Mouse (Mus musculus) MEL-GATA-1-ER (cell line): Measurements from ENCODE around the gene Snd1.

ENCODE experiments used
- DNase-seq: peaks from one replicate; pipeline ENCODE4 v3.0.0-alpha.2; 2012; ENCODE audit warnings: low read depth; ENCODE audit errors: extremely low read depth

Snd1 gene

GRCm38 (mm10) chr6:28697214-28697613, 222.3 kb downstream of the Snd1 start:
- DNase-seq: no peak

- DNase-seq: peak; percentile 17
Measured at GRCm38 (mm10) chr6:28704612-28705011, 229.7 kb downstream of the Snd1 start.

- DNase-seq: no peak
Measured at GRCm38 (mm10) chr6:28705384-28706107, 230.6 kb downstream of the Snd1 start.

- no peak for DNase-seq
Measured at GRCm38 (mm10) chr6:28706108-28706975, 231.4 kb downstream of the Snd1 start.

GRCm38 (mm10) chr6:28706976-28707592, 232.1 kb downstream of the Snd1 start:
- no peak for DNase-seq

- no peak for DNase-seq
Measured at GRCm38 (mm10) chr6:28710035-28710434, 235.1 kb downstream of the Snd1 start.

GRCm38 (mm10) chr6:28717203-28717844, 242.4 kb downstream of the Snd1 start:
- DNase-seq: peak; percentile 30

GRCm38 (mm10) chr6:28717845-28718237, 242.9 kb downstream of the Snd1 start:
- DNase-seq: no peak

GRCm38 (mm10) chr6:28720391-28721171, 245.6 kb downstream of the Snd1 start:
- DNase-seq: no peak

GRCm38 (mm10) chr6:28723059-28723458, 248.1 kb downstream of the Snd1 start:
- peak; percentile 71 for DNase-seq

- no peak for DNase-seq
Measured at GRCm38 (mm10) chr6:28724776-28725175, 249.8 kb downstream of the Snd1 start.

GRCm38 (mm10) chr6:28729236-28729635, 254.3 kb downstream of the Snd1 start:
- no peak for DNase-seq

GRCm38 (mm10) chr6:28729649-28730048, 254.7 kb downstream of the Snd1 start:
- no peak for DNase-seq

- DNase-seq: no peak
Measured at GRCm38 (mm10) chr6:28731246-28731645, 256.3 kb downstream of the Snd1 start.

GRCm38 (mm10) chr6:28733884-28734647, 259.1 kb downstream of the Snd1 start:
- no peak for DNase-seq

GRCm38 (mm10) chr6:28735116-28735515, 260.2 kb downstream of the Snd1 start:
- DNase-seq: no peak

GRCm38 (mm10) chr6:28736665-28737064, 261.7 kb downstream of the Snd1 start:
- DNase-seq: no peak

GRCm38 (mm10) chr6:28737601-28738000, 262.7 kb downstream of the Snd1 start:
- no peak for DNase-seq

- no peak for DNase-seq
Measured at GRCm38 (mm10) chr6:28743586-28743985, 268.6 kb downstream of the Snd1 start.

- no peak for DNase-seq
Measured at GRCm38 (mm10) chr6:28745864-28746263, 270.9 kb downstream of the Snd1 start.
